Comparison of ENCODE assay signal across 15 mouse cellular contexts in the genomic region with DNA sequence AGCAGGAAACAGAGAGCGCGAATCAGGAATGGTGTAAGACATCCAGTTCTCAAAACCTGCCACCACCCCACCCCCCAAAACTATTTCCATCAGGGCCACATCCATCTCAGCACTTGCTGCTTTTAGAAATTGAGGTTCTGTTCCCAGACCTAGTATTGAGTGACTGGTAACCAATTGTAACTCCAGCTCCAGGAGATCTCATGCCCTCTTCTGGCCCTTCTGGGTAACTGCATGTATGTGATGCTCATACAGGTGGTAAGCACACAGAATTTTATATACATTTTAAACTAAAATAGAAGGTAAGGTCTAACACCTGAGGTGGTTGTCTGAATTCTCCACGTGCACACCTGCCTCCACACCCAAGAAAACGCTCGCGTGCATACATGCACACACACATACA. TPM values are rescaled to one million over a fixed set of nuclear protein-coding genes. Genes with fewer than 3 reads are reported as not detected.
DNase-seq lines count a peak whose midpoint lies in the region; ATAC-seq and TF ChIP-seq lines count a peak whose summit lies in the region.
"Had no signal": no experiment of that assay in that cellular context is flagged by ENCODE, and none has a peak within 500 bp of the region (broad histone marks: within the 10 kb centered on the region; RNA-seq: fewer than 3 reads in every experiment).

No protein-coding gene starts in this region.

- no peak overlapping the region for H3K9ac ChIP-seq in neural tube, embryonic 11.5 days (ENCODE audit: low read length)
- no peak overlapping the region for H3K9ac ChIP-seq in neural tube, embryonic 15.5 days (replicated peaks)
- H3K9ac ChIP-seq: embryonic facial prominence, embryonic 13.5 days had no signal

- H3K4me3 ChIP-seq in gastrocnemius, adult 2 months: no peak overlapping the region
- H3K4me3 ChIP-seq in neural tube, embryonic 11.5 days (ENCODE audit: low read depth, low read length): no peak overlapping the region
- no peak overlapping the region for H3K4me3 ChIP-seq in neural tube, embryonic 15.5 days (replicated peaks)
- H3K4me3 ChIP-seq: embryonic facial prominence, embryonic 13.5 days; hindbrain, embryonic 10.5 days had no signal

- H3K4me2 ChIP-seq in neural tube, embryonic 11.5 days (ENCODE audit: low read depth): no peak overlapping the region
- no peak overlapping the region for H3K4me2 ChIP-seq in neural tube, embryonic 15.5 days
- H3K4me2 ChIP-seq: embryonic facial prominence, embryonic 13.5 days; midbrain, embryonic 11.5 days had no signal

- H3K36me3 ChIP-seq in neural tube, embryonic 11.5 days (ENCODE audit: control insufficient read depth, insufficient read depth, low read length): no peaks in the 10 kb centered on the region
- H3K36me3 ChIP-seq in neural tube, embryonic 15.5 days: no peaks in the 10 kb centered on the region
- H3K36me3 ChIP-seq in splenic B cell, adult 2 months (ENCODE audit: control insufficient read depth, insufficient read depth, low read length, poor library complexity, severe bottlenecking): no peaks in the 10 kb centered on the region
- H3K36me3 ChIP-seq: embryonic facial prominence, embryonic 13.5 days; G1E; hindbrain, embryonic 10.5 days had no signal

- intact Hi-C loops in gastrocnemius, adult 2 months (cut with DNase I): no loop called here
- intact Hi-C loops in gastrocnemius, postnatal 14 days (cut with DNase I; ENCODE audit: low total_unique reads): no loop called here

- no peaks in the 10 kb centered on the region for H3K27me3 ChIP-seq in neural tube, embryonic 11.5 days (ENCODE audit: control insufficient read depth, insufficient read depth, low read length)
- H3K27me3 ChIP-seq in neural tube, embryonic 15.5 days (replicated peaks): no peaks in the 10 kb centered on the region
- no peaks in the 10 kb centered on the region for H3K27me3 ChIP-seq in splenic B cell, adult 2 months (ENCODE audit: control insufficient read depth, insufficient read depth, low read length, poor library complexity, severe bottlenecking)
- H3K27me3 ChIP-seq: embryonic facial prominence, embryonic 13.5 days had no signal

- no peak for ATAC-seq in neural tube, embryonic 11.5 days (ENCODE audit: insufficient read depth, low FRiP score, low TSS enrichment)
- ATAC-seq in neural tube, embryonic 15.5 days (ENCODE audit: low FRiP score): no peak
- ATAC-seq: inflammation-experienced regulatory T-cells, adult 6 months had no signal

- DNase-seq in gastrocnemius, adult 2 months: no peak
- DNase-seq in gastrocnemius, postnatal 14 days: no peak
- DNase-seq in neural tube, embryonic 11.5 days (ENCODE audit: low spot score): peak; percentile 11
- peak; percentile 43 for DNase-seq in ZHBTc4 (ENCODE audit: low read depth, low spot score)
- DNase-seq in splenic B cell, adult 2 months (ENCODE audit: low read depth, low spot score): peak; percentile 4
- DNase-seq in retina, embryonic 14.5 days (ENCODE audit: low spot score): no peak
- no peak for DNase-seq in adrenal gland, adult (ENCODE audit: inconsistent age in 2 of 2, low spot score in 1 of 2)
- DNase-seq: cerebellum, postnatal 25 days; right cerebral cortex, postnatal 14 days had no signal

- no peak overlapping the region for H3K27ac ChIP-seq in gastrocnemius, adult 2 months
- no peak overlapping the region for H3K27ac ChIP-seq in neural tube, embryonic 11.5 days (ENCODE audit: low read depth, low read length)
- no peak overlapping the region for H3K27ac ChIP-seq in neural tube, embryonic 15.5 days (replicated peaks)
- H3K27ac ChIP-seq: embryonic facial prominence, embryonic 13.5 days; hindbrain, embryonic 10.5 days had no signal

- no peaks in the 10 kb centered on the region for H3K4me1 ChIP-seq in neural tube, embryonic 11.5 days (ENCODE audit: control insufficient read depth, insufficient read depth, low read length)
- no peaks in the 10 kb centered on the region for H3K4me1 ChIP-seq in neural tube, embryonic 15.5 days
- H3K4me1 ChIP-seq: hindbrain, embryonic 10.5 days had no signal

- no peaks in the 10 kb centered on the region for H3K9me3 ChIP-seq in neural tube, embryonic 11.5 days (ENCODE audit: control insufficient read depth, low read length)
- H3K9me3 ChIP-seq in neural tube, embryonic 15.5 days (replicated peaks): no peaks in the 10 kb centered on the region
- H3K9me3 ChIP-seq: embryonic facial prominence, embryonic 13.5 days; G1E; hindbrain, embryonic 10.5 days had no signal

- 80% methylated on average over 6 of the region's 6 CpGs for WGBS in neural tube, embryonic 11.5 days
- WGBS in neural tube, embryonic 15.5 days: 79% methylated on average over 6 of the region's 6 CpGs

- TF ChIP-seq CTCF in gastrocnemius, adult 2 months (IDR thresholded peaks at IDR 0.05): peak; percentile 18; the same call in 1 of the 2 replicates

RNA-seq across cellular contexts. Expression of a gene that starts 42.2 kb away (rescaled TPM):
- total RNA-seq in gastrocnemius, adult 2 months (2021): 1 to 10 TPM; 6.7 to 8.5 TPM
- total RNA-seq in gastrocnemius, postnatal 14 days (2021): 10 to 100 TPM; 13.6 to 19.2 TPM
- not detected in 2 replicates for polyA plus RNA-seq in neural tube, embryonic 11.5 days (2014; fragmentation: Nextera tagmentation; extraction: Ambion mirVana)
- polyA plus RNA-seq in neural tube, embryonic 15.5 days (2015; fragmentation: Nextera tagmentation; extraction: Ambion mirVana): 0.47 and 0.49 TPM in 2 replicates
- polyA plus RNA-seq: G1E; hindbrain, embryonic 10.5 days; inflammation-experienced regulatory T-cells, adult 6 months had no signal

Comparison
In these comparisons a context has a peak if more than half of its experiments do, and no peak if none do; other contexts are left out.
1. DNase-seq: peak in neural tube, embryonic 11.5 days (single experiment), ZHBTc4 (single experiment) and splenic B cell, adult 2 months (single experiment); none in gastrocnemius, adult 2 months (single experiment), gastrocnemius, postnatal 14 days (single experiment), retina, embryonic 14.5 days (single experiment) and adrenal gland, adult (0 of 2).